Mouse (Mus musculus): ENCODE results near the gene Fnip1. TPM values are rescaled to one million over a fixed set of nuclear protein-coding genes. Genes with fewer than 3 reads are reported as not detected.
"Not testable (repeated sequence)": the region's sequence is repeated elsewhere in the genome, so short reads cannot be mapped to it uniquely, and the experiment has no call there.

The Fnip1 gene
- 10 to 100 TPM; 17.6 to 20.0 TPM for total RNA-seq (2021)
- long read RNA-seq, experiment 1, full-length matches to known transcripts, result 1 of 3 reads
- long read RNA-seq, experiment 1, partial matches to known transcripts, result 1 of 3 reads
- long read RNA-seq, experiment 1, other reads (novel, unspliced or antisense), result 1 of 3 reads
- long read RNA-seq, experiment 2, full-length matches to known transcripts, result 6 of 12 reads
- long read RNA-seq, experiment 2, partial matches to known transcripts, result 4 of 12 reads
- long read RNA-seq, experiment 2, other reads (novel, unspliced or antisense), result 2 of 12 reads

DNA sequence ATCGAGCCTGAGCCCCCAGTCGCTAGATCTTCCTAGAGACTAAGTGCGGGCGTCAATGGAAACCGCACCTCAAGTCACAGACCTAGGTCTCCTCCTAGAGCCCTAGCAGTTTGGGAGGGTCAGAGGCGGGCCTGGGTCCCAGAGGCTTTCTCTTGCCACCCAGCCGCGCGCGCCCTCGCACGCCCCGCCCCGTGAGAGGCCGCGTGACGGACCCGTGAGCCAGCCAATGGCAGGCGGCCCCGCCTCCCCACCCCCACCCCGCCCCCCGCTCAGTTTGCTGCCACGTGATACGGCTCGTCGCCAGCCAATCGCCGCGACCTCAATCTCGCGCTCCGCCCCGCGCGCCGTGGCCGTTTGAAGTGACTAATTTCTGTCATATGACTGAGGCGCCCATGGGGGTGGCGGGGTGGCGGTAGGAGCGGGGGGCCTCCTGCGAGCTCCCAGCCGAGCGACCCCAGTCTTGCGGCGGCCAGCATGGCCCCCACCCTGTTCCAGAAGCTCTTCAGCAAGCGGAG, at the start of gene Fnip1:
TSS of gene Fnip1 (plus strand) at position 377 of the 515 bp plus-strand sequence.
- intact Hi-C loops (cut with DNase I; ENCODE audit: low total_unique reads), result no loop called here

DNA sequence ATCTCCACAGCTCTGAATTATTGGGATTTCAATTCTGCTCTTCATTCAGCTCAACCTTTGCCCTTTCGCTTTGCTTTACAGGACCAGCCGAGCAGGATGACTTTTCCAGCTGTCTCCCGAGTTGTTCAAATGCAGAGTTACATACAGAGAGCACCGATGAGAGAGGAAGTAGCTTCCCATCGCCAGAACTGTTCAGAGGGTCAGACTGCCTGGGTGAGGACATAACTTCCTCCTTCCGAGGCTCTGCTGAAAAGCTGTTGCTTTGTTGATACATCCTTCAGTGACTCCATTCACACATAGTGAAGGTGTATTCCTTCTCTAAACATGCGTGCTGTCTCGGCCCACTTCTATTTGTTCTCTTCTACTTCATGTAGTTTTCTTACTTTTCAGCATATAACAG, 47.6 kb upstream of the Fnip1 start:
- intact Hi-C loops (cut with DNase I; ENCODE audit: low total_unique reads), result no loop called here
- no peak for DNase-seq

More for the DNA sequence above, at the start of gene Fnip1:
- DNase-seq, result peak; percentile 96

- intact Hi-C loops (cut with DNase I; ENCODE audit: low total_unique reads), result no loop called here
- no peak for DNase-seq
These were observed 46.7 kb upstream of the Fnip1 start for GRCm38 (mm10) chr11:54391326-54391725.

DNA sequence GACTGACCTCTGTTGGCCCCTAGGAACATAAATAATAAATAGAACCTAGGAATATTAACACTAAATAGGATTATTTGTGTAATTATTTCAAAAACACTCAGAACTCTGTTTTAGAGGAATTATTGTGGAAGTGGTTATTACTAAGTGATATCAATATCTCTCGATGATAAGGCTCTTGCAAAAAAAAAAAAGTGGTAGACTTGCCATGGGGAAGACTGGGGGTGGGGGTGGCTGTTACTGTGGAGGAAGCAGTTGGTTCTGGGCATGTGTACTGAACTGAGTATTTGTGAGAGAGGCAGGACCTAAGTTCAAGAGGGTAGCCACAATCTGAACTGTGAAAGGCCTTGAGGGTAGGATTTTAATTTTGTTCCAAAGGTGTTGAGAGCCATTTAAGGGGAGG, 41.3 kb upstream of the Fnip1 start:
- no peak for DNase-seq
- intact Hi-C loops (cut with DNase I; ENCODE audit: low total_unique reads), result no loop called here

GRCm38 (mm10) chr11:54398058-54398457, 39.9 kb upstream of the Fnip1 start:
- no peak for DNase-seq
- intact Hi-C loops (cut with DNase I; ENCODE audit: low total_unique reads), result no loop called here

DNA sequence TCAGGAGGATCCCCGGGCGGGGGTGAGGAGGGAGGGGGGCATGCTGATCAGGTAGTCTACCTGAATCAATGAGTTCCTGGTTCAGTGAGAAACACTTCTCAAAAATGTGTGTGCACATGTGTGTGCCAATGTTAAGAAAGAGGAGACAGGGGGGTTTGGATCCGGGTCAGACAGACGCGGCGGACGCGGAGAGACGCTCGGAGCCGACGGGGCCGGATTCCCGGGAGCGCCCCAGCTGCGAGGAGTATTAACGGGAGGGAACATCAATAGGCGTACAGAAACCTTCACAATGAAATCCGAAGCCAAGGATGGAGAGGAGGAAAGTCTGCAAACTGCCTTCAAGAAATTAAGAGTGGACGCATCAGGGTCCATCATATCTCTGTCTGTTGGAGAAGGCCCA, 37.2 kb upstream of the Fnip1 start:
- DNase-seq; intact Hi-C loops (cut with DNase I; ENCODE audit: low total_unique reads): not testable (repeated sequence)

DNA sequence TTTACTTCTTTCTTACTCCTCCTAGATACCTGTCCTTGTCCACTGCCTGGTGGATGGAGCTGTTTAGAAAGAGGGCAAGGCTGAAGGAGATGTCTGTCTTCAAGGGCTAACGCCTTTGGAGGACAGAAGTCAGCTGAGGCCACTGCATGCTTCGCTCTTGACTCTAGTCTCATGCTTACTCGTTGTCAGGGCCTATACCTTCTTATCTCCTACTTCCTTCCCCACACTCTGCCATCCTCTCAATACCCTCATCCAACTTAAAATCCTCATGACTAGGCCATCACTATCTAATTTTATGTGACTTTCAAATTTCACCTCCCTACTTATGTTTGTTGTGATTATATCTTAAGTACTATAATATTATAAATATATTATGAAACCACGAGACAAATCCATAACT, 33.1 kb upstream of the Fnip1 start:
- intact Hi-C loops (cut with DNase I; ENCODE audit: low total_unique reads), result no loop called here
- DNase-seq, result no peak

DNA sequence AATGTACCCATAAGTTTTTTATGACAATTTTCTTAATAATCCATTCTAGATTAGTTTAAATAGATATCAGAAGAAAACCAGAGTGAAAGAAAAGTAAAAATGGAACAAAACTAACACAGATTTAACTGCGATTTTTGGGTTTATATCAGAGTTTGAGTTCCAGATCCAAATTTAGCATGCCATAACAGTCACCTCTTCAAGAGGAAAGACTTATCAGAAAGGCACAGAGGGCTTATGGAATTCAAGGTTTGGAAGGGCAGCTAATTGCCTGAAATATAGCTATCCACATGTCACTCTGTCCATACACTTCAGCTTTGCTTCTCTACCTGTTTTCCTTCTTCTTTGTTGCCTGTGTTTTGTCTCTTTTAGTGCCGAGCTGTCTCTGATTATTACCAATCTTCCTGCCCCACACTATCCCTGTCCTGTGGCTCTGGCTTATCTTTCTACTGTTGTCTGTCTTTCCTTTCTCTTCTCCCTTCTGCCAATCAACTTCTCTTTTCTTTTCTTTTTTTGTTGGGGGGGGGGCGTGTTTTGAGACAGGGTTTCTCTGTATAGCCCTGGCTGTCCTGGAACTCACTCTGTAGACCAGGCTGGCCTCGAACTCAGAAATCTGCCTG, 31.0 kb upstream of the Fnip1 start:
- intact Hi-C loops (cut with DNase I; ENCODE audit: low total_unique reads), result no loop called here
- no peak for DNase-seq

GRCm38 (mm10) chr11:54410612-54411011, 27.4 kb upstream of the Fnip1 start:
- intact Hi-C loops (cut with DNase I; ENCODE audit: low total_unique reads), result no loop called here
- DNase-seq, result no peak

- no peak for DNase-seq
- intact Hi-C loops (cut with DNase I; ENCODE audit: low total_unique reads), result no loop called here
These were observed 25.0 kb upstream of the Fnip1 start for GRCm38 (mm10) chr11:54413017-54413416.

GRCm38 (mm10) chr11:54423007-54423406, 15.0 kb upstream of the Fnip1 start:
- intact Hi-C loops (cut with DNase I; ENCODE audit: low total_unique reads), result loop anchor here (10.0 kb wide), 1 partner anchor 118 kb away; the partner anchor contains the start of gene Acsl6
- no peak for DNase-seq

DNA sequence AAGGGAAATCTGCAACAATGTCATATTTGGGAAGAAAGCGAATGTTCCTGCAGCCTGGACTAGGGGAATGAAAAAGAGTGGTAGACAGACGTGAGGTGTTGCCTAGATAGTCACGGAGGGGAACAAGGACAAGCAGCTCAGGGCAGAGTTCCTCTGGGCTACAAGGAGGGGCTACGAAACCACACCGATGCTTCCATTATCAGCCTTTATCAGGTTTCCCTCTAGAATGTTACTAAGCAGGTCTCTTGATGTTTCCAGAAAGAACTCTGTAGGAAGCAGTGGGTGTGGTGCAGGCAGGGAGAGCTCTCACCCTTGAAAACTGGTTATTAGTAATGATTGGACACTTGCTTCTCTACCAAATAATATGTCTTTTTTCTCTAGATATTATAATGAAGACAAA, 11.7 kb upstream of the Fnip1 start:
- no peak for DNase-seq
- intact Hi-C loops (cut with DNase I; ENCODE audit: low total_unique reads), result loop anchor here (10.0 kb wide), 1 partner anchor 121 kb away; the partner anchor contains the start of gene Acsl6

DNA sequence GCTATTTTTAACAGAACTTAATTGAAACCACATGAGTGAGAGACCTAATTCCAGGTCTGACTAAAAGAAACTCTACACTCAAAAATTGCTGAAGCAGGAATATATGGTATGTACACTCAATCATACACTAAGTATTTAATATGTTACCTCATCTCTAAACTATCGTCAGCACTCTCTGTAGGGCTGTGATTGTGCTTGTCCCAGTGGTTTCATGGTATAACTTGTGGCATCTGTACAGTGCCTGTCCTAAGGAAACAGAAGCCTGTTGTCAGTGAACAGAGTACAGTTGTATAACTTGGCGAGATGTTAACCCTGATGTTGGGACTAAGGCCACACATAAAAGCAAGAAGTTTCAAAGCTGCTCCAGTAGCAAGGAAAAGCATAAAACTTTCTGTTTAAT, 10.9 kb upstream of the Fnip1 start:
- intact Hi-C loops (cut with DNase I; ENCODE audit: low total_unique reads), result loop anchor here (10.0 kb wide), 1 partner anchor 122 kb away; the partner anchor contains the start of gene Acsl6
- no peak for DNase-seq

DNA sequence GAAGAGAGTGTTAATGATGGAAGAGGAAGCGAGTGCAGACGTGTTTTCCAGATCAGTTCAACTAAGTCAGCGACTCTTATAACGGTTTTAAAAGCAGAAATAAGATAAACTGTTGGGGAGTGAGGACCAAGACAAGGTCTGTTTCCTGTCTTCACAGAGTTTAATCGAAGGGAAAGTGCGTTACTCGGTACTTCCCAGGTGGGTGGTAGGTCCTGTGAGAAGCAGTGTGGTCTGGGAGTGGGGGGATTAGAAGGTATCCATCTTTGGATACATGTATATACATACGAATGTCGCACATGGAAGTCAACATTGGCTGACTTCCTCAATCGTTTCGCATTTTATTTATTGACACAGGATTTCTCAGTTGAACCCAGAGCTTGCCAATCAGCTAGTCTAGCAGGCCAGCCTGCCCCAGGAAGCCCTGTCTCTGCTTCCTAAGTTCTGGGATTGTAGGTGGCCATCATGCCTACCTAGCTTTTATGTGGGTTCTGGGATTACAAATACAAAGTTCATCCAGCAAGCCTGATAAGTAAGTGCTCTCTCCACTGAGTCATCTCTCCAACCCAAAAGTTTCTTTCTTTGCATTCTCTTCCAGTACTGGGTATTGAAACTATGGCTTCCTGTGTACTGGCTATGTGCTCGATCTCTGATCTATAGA, 10.2 kb upstream of the Fnip1 start:
- DNase-seq, result no peak
- intact Hi-C loops (cut with DNase I; ENCODE audit: low total_unique reads), result loop anchor here (10.0 kb wide), 1 partner anchor 123 kb away; the partner anchor contains the start of gene Acsl6

DNA sequence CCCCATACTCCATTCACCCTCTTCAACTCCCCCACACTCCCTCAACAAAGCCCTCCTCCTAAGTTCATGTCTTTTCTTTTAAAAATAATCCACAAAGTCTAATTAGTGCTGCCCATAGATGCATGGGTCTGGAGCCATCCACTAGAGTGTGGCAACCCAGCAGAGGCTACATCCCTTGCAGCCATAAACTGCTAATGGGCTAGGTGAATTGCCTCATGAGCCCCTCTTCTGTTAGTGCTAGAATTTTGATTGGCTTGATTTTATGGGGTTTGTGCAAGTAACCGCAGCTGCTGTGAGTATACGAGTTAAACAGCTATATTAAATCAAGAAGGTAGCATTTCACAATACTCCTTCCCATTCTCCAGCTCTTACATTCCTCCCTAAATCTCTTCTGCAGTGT, 8.8 kb upstream of the Fnip1 start:
- DNase-seq, result no peak
- intact Hi-C loops (cut with DNase I; ENCODE audit: low total_unique reads), result loop anchor here (10.0 kb wide), 1 partner anchor 124 kb away; the partner anchor contains the start of gene Acsl6

- no peak for DNase-seq
- intact Hi-C loops (cut with DNase I; ENCODE audit: low total_unique reads), result no loop called here
These were observed 2.2 kb upstream of the Fnip1 start for GRCm38 (mm10) chr11:54435797-54436196.

DNA sequence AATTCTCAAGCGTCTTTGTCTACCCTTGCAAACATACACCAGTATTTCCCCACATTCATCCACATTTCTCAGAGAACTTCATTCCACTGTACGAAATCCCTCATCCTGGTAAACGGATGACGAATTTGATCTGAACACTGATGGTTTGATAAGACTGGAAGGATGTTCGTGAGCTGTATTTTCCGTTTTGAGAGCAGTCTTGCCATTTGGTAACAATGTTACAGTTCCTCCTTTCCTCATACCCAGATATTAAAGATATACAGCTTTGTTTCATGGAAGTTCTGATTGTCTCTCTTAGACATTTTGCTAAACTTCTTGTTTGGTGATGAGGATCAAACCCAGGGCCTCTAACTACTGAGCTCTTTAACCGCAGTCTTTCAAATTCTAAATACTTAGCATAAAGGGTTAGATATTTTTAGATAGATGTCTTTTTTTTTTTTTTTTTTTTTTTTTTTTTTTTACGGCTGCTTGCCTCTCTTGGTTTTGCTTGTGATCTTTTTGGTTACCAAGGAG, 633 bp upstream of the Fnip1 start:
- intact Hi-C loops (cut with DNase I; ENCODE audit: low total_unique reads), result no loop called here
- no peak for DNase-seq

- intact Hi-C loops (cut with DNase I; ENCODE audit: low total_unique reads), result no loop called here
- peak; percentile 66 for DNase-seq
These were observed 375 bp downstream of the Fnip1 start for GRCm38 (mm10) chr11:54438366-54438781.

DNA sequence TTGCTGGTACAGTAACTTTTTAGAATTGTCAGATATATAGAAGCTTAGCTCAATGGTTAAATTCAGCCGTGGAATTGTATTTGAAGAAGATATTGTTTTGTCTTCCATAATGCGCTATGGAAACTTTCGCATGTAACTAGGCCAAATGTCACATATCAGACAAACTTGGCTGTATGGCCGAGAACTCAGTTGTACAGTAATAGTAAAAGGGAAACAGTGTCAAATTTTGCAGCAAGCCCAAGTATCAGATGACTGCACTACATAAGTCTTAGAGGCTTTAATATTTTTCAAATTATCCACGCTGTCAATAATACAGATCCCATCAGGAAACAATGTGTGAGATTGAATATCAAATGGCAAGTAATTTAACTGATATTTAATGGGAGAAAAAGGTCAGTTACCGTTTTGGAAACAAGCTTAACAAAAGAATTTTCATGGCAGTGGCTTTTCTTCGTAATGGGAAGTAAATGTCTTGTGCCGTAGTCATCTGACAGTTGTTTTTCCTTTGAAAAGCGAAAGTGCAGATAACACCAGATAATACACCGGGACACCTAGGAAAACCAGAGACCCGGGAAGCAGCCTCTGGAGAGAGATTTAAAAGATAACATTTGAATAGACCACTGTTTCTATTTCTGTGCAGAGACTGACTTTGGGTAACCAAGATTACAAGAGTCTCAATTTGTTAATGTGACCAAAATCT, 1.1 kb downstream of the Fnip1 start:
- no peak for DNase-seq
- intact Hi-C loops (cut with DNase I; ENCODE audit: low total_unique reads), result no loop called here

- intact Hi-C loops (cut with DNase I; ENCODE audit: low total_unique reads), result no loop called here
- DNase-seq, result no peak
These were observed 1.7 kb downstream of the Fnip1 start for GRCm38 (mm10) chr11:54439691-54440029.
